Mouse (Mus musculus) stomach, postnatal 0 days (tissue): ENCODE measurements around the gene Gpr21. TPM values are rescaled to one million over a fixed set of nuclear protein-coding genes. Genes with fewer than 3 reads are reported as not detected.

ENCODE experiments used
- ATAC-seq: fragments of 200-750 bp; cut with Nextera tagmentation; 2 replicates; pipeline ENCODE4 v1.8.0; 2017; ENCODE audit not compliant: low FRiP score, low TSS enrichment
- DNase-seq: peaks from one replicate; pipeline ENCODE4 v3.0.0-alpha.2; 2016; ENCODE audit warnings: low spot score
- H3K27ac ChIP-seq: fragments of 300-500 bp; sonication (generic); replicated peaks from 2 replicates; pipeline ENCODE4 v1.5.1; 2014; ENCODE audit warnings: mild to moderate bottlenecking, control low read depth
- H3K27me3 ChIP-seq: fragments of 300-500 bp; sonication (generic); 2 replicates; pipeline ENCODE4 v1.6.1; 2014; ENCODE audit warnings: low read length; ENCODE audit not compliant: control insufficient read depth, insufficient read depth
- H3K36me3 ChIP-seq: fragments of 300-500 bp; sonication (generic); 2 replicates; pipeline ENCODE4 v1.6.1; 2014; ENCODE audit warnings: low read length, mixed read lengths; ENCODE audit not compliant: control insufficient read depth, insufficient read depth
- H3K4me1 ChIP-seq: fragments of 300-500 bp; sonication (generic); replicated peaks from 2 replicates; pipeline ENCODE4 v1.6.1; 2014; ENCODE audit warnings: antibody characterized with exemption; ENCODE audit not compliant: control insufficient read depth, insufficient read depth
- H3K4me2 ChIP-seq: fragments of 300-500 bp; sonication (generic); replicated peaks from 2 replicates; pipeline ENCODE4 v1.6.1; 2014; ENCODE audit warnings: low read depth, mild to moderate bottlenecking, control low read depth, moderate library complexity
- H3K4me3 ChIP-seq: fragments of 300-500 bp; sonication (generic); 2 replicates; pipeline ENCODE4 v1.5.1; 2014; ENCODE audit warnings: low read depth, low read length, control low read depth
- H3K9ac ChIP-seq: fragments of 300-500 bp; sonication (generic); 2 replicates; pipeline ENCODE4 v1.6.1; 2014; ENCODE audit warnings: mild to moderate bottlenecking, low read length, control low read depth, mixed read lengths
- H3K9me3 ChIP-seq: fragments of 300-500 bp; sonication (generic); 2 replicates; pipeline ENCODE4 v1.6.1; 2016; ENCODE audit warnings: low read length; ENCODE audit not compliant: control insufficient read depth
- CTCF ChIP-seq: IDR thresholded peaks from 2 replicates; pipeline ENCODE4 v1.5.1; 2016; ENCODE audit warnings: antibody characterized with exemption, low read depth, mild to moderate bottlenecking, moderate library complexity
- EP300 ChIP-seq: optimal IDR thresholded peaks from 2 replicates; pipeline ENCODE3; 2016; ENCODE audit warnings: antibody characterized with exemption
- WGBS: fragments of 180-500 bp; shearing (Covaris S2); extraction: QIAGEN DNeasy Blood & Tissue Kit; methylation state at CpG from one replicate; pipeline ENCODE4 v1.1.7; 2014; 5-methylcytosine and 5-hydroxymethylcytosine counted together
- polyA plus RNA-seq: library from polyadenylated mRNA; unstranded; fragments of >200 nt; fragmentation: Nextera tagmentation; extraction: Ambion mirVana; gene quantifications from 2 replicates; pipeline ENCODE4 v1.2.1, GENCODE M21; 2015

Gene Gpr21
- polyA plus RNA-seq: 0.29 and 0.69 TPM in 2 replicates

- no peak within 1 kb of the TSS for H3K9ac ChIP-seq
- no peaks in the 10 kb centered on the region for H3K4me1 ChIP-seq
- 0 out of 2 replicates have a peak within 1 kb of the TSS, but pooled peaks have one; percentile 4 for H3K4me3 ChIP-seq
- DNase-seq (peak; percentile 25), ATAC-seq (no peak)
- no peaks in the 10 kb centered on the region for H3K9me3 ChIP-seq
- TF ChIP-seq CTCF (no peak), EP300 (no peak)
- peak within 1 kb of the TSS; percentile 27 for H3K4me2 ChIP-seq
- no peaks in the 10 kb centered on the region for H3K27me3 ChIP-seq
- peaks cover 8% of the 10 kb centered on the region; the same call in 1 of the 2 replicates for H3K36me3 ChIP-seq
- WGBS: 31% methylated on average over 11 of the region's 11 CpGs
- H3K27ac ChIP-seq: no peak within 1 kb of the TSS
Measured at GRCm38 (mm10) chr2:37516030-37516710, at the start of gene Gpr21. Gpr21 (plus strand) TSS chr2:37516332.

DNA sequence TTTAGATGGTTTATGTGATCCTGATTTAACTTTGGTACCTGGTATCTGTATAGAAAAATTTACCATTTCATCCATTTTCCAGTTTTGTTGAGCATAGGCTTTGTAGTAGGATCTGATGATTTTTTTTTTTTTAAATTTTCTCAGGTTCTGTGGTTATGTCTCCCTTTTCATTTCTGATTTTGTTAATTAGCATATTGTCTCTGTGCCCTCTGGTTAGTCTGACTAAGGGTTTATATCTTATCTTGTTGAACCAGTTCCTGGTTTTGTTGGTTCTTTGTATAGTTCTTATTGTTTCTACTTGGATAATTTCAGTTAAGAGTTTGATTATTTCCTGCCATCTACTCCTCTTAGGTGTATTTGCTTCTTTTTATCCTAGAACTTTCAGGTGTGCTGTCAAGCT is 36.6 kb upstream of the Gpr21 start:
- Histone ChIP-seq H3K4me3 (no peak overlapping the region), H3K27me3 (no peaks in the 10 kb centered on the region), H3K9me3 (no peaks in the 10 kb centered on the region), H3K4me2 (no peak overlapping the region), H3K4me1 (no peaks in the 10 kb centered on the region), H3K36me3 (peaks cover 10% of the 10 kb centered on the region), H3K27ac (no peak overlapping the region), H3K9ac (no peak overlapping the region)
- DNase-seq: no peak
- no peak for TF ChIP-seq EP300
- no peak for TF ChIP-seq CTCF
- ATAC-seq: no peak

- Histone ChIP-seq H3K4me2 (no peak overlapping the region), H3K9me3 (no peaks in the 10 kb centered on the region), H3K4me1 (no peaks in the 10 kb centered on the region), H3K9ac (no peak overlapping the region), H3K4me3 (no peak overlapping the region), H3K27ac (no peak overlapping the region), H3K36me3 (peaks cover 10% of the 10 kb centered on the region), H3K27me3 (no peaks in the 10 kb centered on the region)
- DNase-seq (no peak), ATAC-seq (no peak)
- WGBS: 90% methylated on average over 2 of the region's 2 CpGs
- no peak for TF ChIP-seq EP300
- no peak for TF ChIP-seq CTCF
Measured at GRCm38 (mm10) chr2:37480039-37480438, 36.1 kb upstream of the Gpr21 start.

GRCm38 (mm10) chr2:37484165-37484564 is 32.0 kb upstream of the Gpr21 start:
- no peaks in the 10 kb centered on the region for H3K4me1 ChIP-seq
- 87% methylated on average over 2 of the region's 2 CpGs for WGBS
- H3K27ac ChIP-seq: no peak overlapping the region

DNA sequence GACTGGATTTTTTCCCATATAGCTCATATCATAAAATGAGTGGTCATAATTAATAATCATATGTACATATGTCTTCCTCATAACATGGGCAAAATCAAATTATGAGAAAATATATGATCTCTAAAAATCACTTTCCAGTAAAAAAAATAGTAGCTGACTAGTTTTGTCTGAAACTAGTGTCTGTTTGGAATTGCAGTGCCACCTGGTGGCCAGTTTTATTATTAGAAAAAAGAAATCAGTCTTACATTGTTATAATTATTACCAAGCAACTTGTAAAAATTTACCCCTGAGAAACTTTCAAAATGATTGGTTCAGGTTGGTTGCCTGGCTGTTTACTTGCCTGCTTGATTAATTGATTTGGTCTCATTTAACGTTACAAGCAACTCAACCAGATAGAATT is 30.8 kb upstream of the Gpr21 start:
- Histone ChIP-seq H3K4me1 (no peaks in the 10 kb centered on the region), H3K4me2 (no peak overlapping the region), H3K36me3 (peaks cover 8% of the 10 kb centered on the region; the same call in 1 of the 2 replicates), H3K4me3 (no peak overlapping the region), H3K9me3 (no peaks in the 10 kb centered on the region), H3K9ac (no peak overlapping the region), H3K27ac (no peak overlapping the region), H3K27me3 (no peaks in the 10 kb centered on the region)
- TF ChIP-seq EP300: no peak
- TF ChIP-seq CTCF: peak; percentile 74
- 69% methylated on average over 1 of the region's 1 CpGs for WGBS
- DNase-seq (no peak), ATAC-seq (no peak)

More at GRCm38 (mm10) chr2:37484165-37484564, 32.0 kb upstream of the Gpr21 start:
- no peak for DNase-seq
- H3K27me3 ChIP-seq: no peaks in the 10 kb centered on the region
- H3K4me2 ChIP-seq: no peak overlapping the region
- no peak for TF ChIP-seq CTCF
- no peak for TF ChIP-seq EP300
- H3K9me3 ChIP-seq: no peaks in the 10 kb centered on the region
- no peak overlapping the region for H3K9ac ChIP-seq
- H3K36me3 ChIP-seq: peaks cover 6% of the 10 kb centered on the region; the same call in 1 of the 2 replicates
- no peak for ATAC-seq
- no peak overlapping the region for H3K4me3 ChIP-seq

DNA sequence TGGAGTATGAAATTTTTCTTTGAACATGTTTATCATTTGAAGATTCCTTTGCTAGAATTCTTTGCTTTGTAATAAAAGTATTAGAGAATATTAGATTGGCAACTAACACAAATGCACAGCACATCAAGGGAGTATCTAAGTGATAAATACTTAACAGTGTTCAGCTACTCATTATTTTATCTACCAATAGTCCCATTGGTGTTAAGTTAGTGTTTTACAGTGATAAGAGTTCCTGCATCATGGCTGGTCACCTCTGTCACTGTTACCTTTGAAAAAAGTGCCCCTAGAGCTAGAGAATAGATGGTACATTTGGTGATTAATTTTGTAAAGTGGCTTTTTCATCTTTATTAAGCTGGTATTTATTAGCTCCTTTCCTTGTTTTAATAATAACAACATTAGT is 29.7 kb upstream of the Gpr21 start:
- no peak overlapping the region for H3K9ac ChIP-seq
- H3K4me2 ChIP-seq: no peak overlapping the region
- ATAC-seq (no peak), DNase-seq (no peak)
- peaks cover 8% of the 10 kb centered on the region; the same call in 1 of the 2 replicates for H3K36me3 ChIP-seq
- TF ChIP-seq CTCF (no peak), EP300 (no peak)
- no peaks in the 10 kb centered on the region for H3K27me3 ChIP-seq
- no peak overlapping the region for H3K4me3 ChIP-seq
- no peaks in the 10 kb centered on the region for H3K9me3 ChIP-seq
- no peaks in the 10 kb centered on the region for H3K4me1 ChIP-seq
- H3K27ac ChIP-seq: no peak overlapping the region
